Mouse (Mus musculus) lung, postnatal 25 days (tissue): ENCODE data around the gene Sema3a.
"Not testable (repeated sequence)": the region's sequence is repeated elsewhere in the genome, so short reads cannot be mapped to it uniquely, and the experiment has no call there.

Experiments used
- DNase-seq: peaks from one replicate; pipeline ENCODE4 v3.0.0; 2022; ENCODE audit warnings: low spot score

Gene Sema3a

GRCm38 (mm10) chr5:13549080-13549479 is 423.9 kb downstream of the Sema3a start:
- no peak for DNase-seq

DNA sequence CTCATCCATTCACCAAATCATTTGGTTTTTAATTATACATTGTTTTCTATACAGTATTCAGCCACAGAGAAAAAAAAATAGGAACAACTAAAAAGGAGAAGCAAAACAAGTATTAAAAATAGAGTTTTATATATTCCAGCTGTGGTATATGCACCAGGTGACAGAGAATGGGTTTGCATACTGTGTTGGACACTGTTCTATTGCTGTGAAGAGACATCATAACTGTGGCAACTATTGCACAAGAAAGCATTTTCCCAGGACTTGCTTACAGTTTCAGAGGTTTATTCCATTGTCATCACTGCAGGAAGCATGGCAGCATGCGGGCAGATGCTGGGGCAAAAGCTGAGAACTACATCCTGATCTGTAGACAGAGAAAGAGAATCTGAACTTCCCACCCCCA is 425.7 kb downstream of the Sema3a start:
- DNase-seq = no peak

DNA sequence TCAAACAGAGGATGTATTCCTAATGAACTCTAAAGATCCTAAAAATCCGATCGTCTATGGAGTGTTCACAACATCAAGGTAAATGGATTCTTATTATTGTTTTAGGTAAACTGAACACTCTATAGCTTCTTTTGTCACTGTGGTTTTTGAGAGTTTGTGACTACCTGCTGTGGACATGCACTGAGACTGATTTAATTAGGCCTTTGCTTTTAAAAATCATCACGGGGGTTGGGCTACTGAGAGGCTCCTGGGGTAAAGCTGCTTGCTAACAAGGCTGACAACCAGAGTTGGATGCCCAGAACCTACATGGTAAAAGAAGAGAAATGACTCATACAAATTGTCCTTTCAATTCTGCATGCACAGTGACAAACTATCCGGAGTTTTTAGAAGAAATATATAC is 432.0 kb downstream of the Sema3a start:
- no peak for DNase-seq

DNA sequence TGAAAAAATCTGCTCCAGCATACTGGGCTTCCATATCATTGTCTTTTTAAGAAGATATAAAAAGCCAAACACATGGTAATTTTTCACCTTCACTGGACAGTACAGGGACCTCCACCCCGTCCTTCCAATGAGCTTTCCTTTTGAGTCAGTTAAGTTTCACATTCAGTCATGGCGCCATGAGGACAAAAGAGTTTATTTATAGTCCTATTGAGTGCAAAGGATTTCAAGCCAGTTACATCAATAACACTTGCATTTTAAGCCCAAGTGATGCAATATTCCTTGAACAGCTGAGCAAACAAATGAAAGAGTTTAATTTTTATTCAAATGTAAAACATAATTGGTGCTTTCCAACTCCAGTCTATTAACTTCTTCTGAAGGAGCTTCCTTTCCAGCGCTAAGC is 448.7 kb downstream of the Sema3a start:
- DNase-seq = no peak

DNA sequence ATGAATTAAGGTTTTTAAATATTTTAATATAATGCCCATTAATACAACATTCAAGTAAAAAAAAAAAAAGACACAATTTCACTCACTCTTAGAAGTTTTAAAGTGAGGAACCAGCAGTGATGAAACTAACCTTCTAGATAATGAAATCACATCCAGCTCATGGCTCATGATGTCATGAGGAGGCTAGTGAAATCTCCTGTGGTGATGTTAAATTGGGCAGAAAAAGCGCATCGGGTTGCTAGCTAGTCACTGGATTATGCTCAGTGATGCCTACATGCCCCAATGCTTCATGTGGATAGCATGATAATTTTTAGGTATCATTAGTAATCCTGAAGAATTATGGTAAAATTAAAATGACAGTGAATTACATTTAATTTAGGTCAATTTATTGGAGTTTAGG is 453.9 kb downstream of the Sema3a start:
- no peak for DNase-seq

DNA sequence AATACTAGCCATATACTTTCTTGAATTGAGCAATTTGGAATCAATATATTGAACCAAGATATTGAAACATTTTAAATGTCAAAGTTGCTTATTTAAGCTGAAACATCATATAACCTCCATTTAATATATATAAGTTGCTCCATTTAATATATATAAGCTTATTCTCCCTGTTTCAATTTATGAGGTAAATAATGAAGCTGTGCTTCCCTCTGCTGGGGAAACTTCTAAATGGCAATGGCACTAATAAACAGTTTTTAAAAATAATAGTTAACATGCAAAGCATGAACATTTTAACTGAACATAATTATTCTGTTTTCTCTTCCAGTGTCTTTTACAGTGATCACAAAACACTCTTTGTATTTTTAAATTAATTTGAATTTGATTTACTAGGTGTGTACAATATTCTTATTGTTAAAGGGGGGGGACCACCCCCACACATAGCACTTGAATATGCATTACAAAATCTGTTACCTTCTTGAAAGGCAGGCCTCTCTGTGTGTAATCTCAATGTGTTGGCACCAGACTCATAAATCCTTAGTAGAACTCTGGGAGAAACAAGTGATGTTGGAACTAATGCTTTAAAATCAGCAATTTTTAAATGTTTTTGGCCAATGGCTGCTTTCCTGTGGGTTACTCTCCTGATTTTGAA is 460.5 kb downstream of the Sema3a start:
- DNase-seq = no peak

GRCm38 (mm10) chr5:13594422-13594821 is 469.2 kb downstream of the Sema3a start:
- DNase-seq = no peak

GRCm38 (mm10) chr5:13611631-13612030 is 486.4 kb downstream of the Sema3a start:
- no peak for DNase-seq

DNA sequence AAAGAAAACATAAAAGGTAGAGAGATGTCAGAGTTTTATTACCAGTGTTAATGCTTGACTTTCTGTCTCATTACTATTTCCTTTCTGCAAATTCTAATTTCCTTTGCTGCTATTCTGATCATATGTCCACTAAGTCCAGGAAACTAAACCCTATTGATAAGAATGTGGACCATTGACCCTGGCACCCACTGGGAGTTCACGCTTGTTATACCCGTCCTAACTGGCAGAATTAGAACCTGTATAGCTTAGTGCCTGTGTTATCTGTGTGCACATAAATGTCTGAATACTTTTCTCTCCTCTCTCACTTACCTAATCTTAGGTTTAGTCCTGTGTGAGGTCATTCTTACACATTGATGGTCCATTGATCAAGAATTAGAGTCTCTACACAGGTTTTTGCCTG is 486.9 kb downstream of the Sema3a start:
- no peak for DNase-seq

GRCm38 (mm10) chr5:13614575-13614974 is 489.4 kb downstream of the Sema3a start:
- not testable (repeated sequence) for DNase-seq

- DNase-seq = no peak
Observed at GRCm38 (mm10) chr5:13615907-13616306, 490.7 kb downstream of the Sema3a start.

DNA sequence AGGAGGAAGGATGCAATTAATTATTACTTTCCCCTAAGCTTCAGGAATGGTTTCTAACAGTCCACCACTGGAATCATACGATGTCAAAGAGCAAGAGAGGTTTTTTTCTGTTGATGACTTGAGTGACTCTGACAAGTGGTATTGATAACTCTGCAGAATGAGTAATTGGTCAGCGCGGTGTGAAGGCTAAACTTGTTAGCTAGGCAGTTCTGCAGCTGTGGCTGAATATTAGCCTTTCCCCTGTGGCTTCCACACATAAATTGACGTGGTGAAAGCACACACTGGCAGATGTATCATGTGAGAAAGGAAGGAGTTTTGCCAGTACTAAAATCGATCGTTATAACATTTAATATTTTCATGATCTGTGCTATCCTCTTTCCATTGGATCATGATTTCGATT is 497.4 kb downstream of the Sema3a start:
- DNase-seq = no peak

GRCm38 (mm10) chr5:13624754-13625153 is 499.5 kb downstream of the Sema3a start:
- DNase-seq = no peak

- no peak for DNase-seq
Observed at GRCm38 (mm10) chr5:13626093-13626492, 500.9 kb downstream of the Sema3a start.

GRCm38 (mm10) chr5:13628606-13629311 is 503.5 kb downstream of the Sema3a start:
- DNase-seq = peak; percentile 72

- no peak for DNase-seq
Observed at GRCm38 (mm10) chr5:13629916-13630315, 504.7 kb downstream of the Sema3a start.

GRCm38 (mm10) chr5:13630692-13631091 is 505.5 kb downstream of the Sema3a start:
- no peak for DNase-seq

GRCm38 (mm10) chr5:13636237-13636636 is 511.0 kb downstream of the Sema3a start:
- no peak for DNase-seq
